Mouse (Mus musculus): Measurements from ENCODE around the gene Sstr3. TPM values are rescaled to one million over a fixed set of nuclear protein-coding genes. Genes with fewer than 3 reads are reported as not detected.
A peak's percentile ranks its signal among the peaks of the same experiment; 100 is the strongest.

Sstr3 gene
- polyA plus RNA-seq, 1 experiment from 2014 or later: not detected

DNA sequence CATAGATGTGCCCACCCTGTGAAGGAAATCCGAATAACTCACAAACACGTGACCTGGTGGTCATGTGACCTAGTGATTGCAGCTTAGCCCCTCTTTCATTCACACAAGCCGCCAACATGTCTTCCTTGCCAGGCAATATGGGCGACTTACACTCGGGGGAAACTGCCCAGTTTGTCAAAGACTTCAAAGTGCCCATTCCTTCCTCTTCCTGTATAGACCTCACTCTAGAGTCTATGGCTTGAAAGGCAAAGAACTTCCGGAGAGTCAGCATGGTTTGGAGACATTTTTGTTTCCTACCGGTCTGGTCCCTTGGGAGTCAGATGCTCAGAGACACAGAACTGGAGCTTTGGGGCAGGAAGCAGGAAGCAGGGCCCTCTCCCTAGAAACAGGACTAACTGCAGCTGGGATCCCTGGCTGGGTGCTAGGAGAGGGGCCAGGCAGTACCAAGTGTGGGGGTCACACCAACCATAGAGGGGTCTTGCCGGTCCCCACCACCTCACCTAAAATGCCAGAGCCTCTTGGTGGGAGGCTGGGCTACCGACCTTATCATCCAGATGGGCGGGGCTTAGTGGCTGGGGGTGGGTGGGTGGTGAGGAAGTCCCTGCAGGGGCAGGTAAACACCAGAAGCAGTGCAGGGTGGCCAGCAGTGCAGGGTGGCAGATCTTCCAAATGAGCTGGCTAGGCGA is 15.6 kb downstream of the Sstr3 start:
- peaks cover 17% of the 10 kb centered on the region for H3K27me3 ChIP-seq
- no peaks in the 10 kb centered on the region for H3K9me3 ChIP-seq (replicated peaks)
- H3K4me3 ChIP-seq (replicated peaks): peak overlapping the region; percentile 40
- peak overlapping the region; percentile 50 for H3K27ac ChIP-seq
- ATAC-seq (ENCODE audit: low read depth): 0 out of 2 replicates have a peak, but pooled peaks have one; percentile 3
- WGBS (ENCODE audit: insufficient replicate concordance): 24% methylated on average over 11 of the region's 11 CpGs
- H3K4me1 ChIP-seq (replicated peaks): peaks cover 44% of the 10 kb centered on the region
- no peak for DNase-seq
- peak overlapping the region; percentile 58 for H3K4me2 ChIP-seq
- H3K9ac ChIP-seq: peak overlapping the region; percentile 43
- H3K36me3 ChIP-seq: no peaks in the 10 kb centered on the region

GRCm38 (mm10) chr15:78527973-78528372 is 16.5 kb downstream of the Sstr3 start:
- H3K4me1 ChIP-seq (replicated peaks): peaks cover 39% of the 10 kb centered on the region
- WGBS (ENCODE audit: insufficient replicate concordance): 41% methylated on average over 7 of the region's 7 CpGs
- no peak for ATAC-seq (ENCODE audit: low read depth)
- H3K9ac ChIP-seq: no peak overlapping the region
- H3K4me3 ChIP-seq (replicated peaks): no peak overlapping the region
- H3K27ac ChIP-seq: no peak overlapping the region
- no peak for DNase-seq
- H3K27me3 ChIP-seq: peaks cover 17% of the 10 kb centered on the region
- H3K36me3 ChIP-seq: no peaks in the 10 kb centered on the region
- H3K4me2 ChIP-seq: no peak overlapping the region
- no peaks in the 10 kb centered on the region for H3K9me3 ChIP-seq (replicated peaks)

DNA sequence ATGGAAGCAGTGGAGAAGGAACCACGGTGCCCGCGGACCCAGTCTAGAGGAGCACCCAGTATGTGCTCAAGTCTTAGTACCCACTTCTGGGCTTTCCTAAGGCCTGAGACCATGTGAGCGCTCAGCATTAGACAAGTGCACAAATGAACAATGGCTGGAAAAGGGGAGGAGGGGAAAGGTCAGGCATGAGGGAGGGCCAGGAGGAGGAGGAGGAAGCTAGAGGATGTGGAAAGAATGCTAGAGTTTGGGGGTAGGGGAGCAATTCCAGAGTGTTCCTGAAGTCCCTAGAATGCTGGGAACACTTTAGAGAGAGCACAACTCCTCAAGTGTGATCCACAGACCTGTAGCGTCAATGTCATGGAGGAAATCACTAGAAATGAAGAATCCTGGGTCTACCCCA is 20.3 kb downstream of the Sstr3 start:
- Histone ChIP-seq H3K9ac (no peak overlapping the region), H3K4me2 (no peak overlapping the region), H3K36me3 (no peaks in the 10 kb centered on the region), H3K27me3 (no peaks in the 10 kb centered on the region), H3K4me3 (replicated peaks) (no peak overlapping the region), H3K27ac (no peak overlapping the region), H3K4me1 (replicated peaks) (peaks cover 22% of the 10 kb centered on the region), H3K9me3 (replicated peaks) (no peaks in the 10 kb centered on the region)
- DNase-seq: no peak
- ATAC-seq (ENCODE audit: low read depth): no peak
- WGBS (ENCODE audit: insufficient replicate concordance): 83% methylated on average over 5 of the region's 5 CpGs

DNA sequence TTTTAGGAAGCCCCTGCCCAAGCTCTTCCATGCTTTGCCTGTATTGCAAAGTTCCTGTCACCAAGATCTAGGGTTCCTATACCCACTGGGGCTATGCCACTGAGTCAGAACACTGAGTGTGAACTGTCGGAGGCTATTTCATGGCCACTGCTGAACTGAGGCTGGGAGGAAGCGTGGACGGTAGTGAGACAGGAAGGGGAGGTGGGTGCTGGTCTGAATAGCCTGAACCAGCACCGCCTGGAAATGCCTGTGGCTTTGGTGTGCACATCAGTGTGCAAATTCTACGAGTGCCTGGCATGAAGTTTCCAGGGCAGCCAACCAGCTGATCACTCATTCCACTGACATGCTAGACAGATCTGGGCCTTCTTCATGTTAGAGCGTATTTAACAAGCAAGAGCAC is 22.6 kb downstream of the Sstr3 start:
- Histone ChIP-seq H3K9me3 (replicated peaks) (no peaks in the 10 kb centered on the region), H3K27me3 (no peaks in the 10 kb centered on the region), H3K4me1 (replicated peaks) (0 out of 2 replicates have a peak, but pooled peaks cover 10% of the 10 kb centered on the region), H3K36me3 (no peaks in the 10 kb centered on the region), H3K9ac (no peak overlapping the region), H3K4me3 (replicated peaks) (no peak overlapping the region), H3K4me2 (no peak overlapping the region), H3K27ac (no peak overlapping the region)
- 37% methylated on average over 6 of the region's 6 CpGs for WGBS (ENCODE audit: insufficient replicate concordance)
- no peak for DNase-seq
- no peak for ATAC-seq (ENCODE audit: low read depth)

- 0 out of 2 replicates have a peak, but pooled peaks cover 10% of the 10 kb centered on the region for H3K4me1 ChIP-seq (replicated peaks)
- ATAC-seq (ENCODE audit: low read depth): no peak
Observed at GRCm38 (mm10) chr15:78521331-78521730, 23.2 kb downstream of the Sstr3 start.

GRCm38 (mm10) chr15:78520112-78520715 is 24.3 kb downstream of the Sstr3 start:
- DNase-seq (no peak), ATAC-seq (ENCODE audit: low read depth) (no peak)
- Histone ChIP-seq H3K27ac (no peak overlapping the region), H3K9me3 (replicated peaks) (no peaks in the 10 kb centered on the region), H3K4me3 (replicated peaks) (no peak overlapping the region), H3K4me1 (replicated peaks) (0 out of 2 replicates have a peak, but pooled peaks cover 10% of the 10 kb centered on the region), H3K4me2 (no peak overlapping the region), H3K27me3 (no peaks in the 10 kb centered on the region), H3K9ac (no peak overlapping the region), H3K36me3 (no peaks in the 10 kb centered on the region)
- WGBS (ENCODE audit: insufficient replicate concordance): 38% methylated on average over 13 of the region's 13 CpGs

More at GRCm38 (mm10) chr15:78521331-78521730, 23.2 kb downstream of the Sstr3 start:
- WGBS (ENCODE audit: insufficient replicate concordance): 56% methylated on average over 8 of the region's 8 CpGs
- H3K4me2 ChIP-seq: no peak overlapping the region
- H3K27me3 ChIP-seq: no peaks in the 10 kb centered on the region
- H3K36me3 ChIP-seq: no peaks in the 10 kb centered on the region
- no peak overlapping the region for H3K4me3 ChIP-seq (replicated peaks)
- no peak overlapping the region for H3K27ac ChIP-seq
- H3K9me3 ChIP-seq (replicated peaks): no peaks in the 10 kb centered on the region
- DNase-seq: no peak
- H3K9ac ChIP-seq: no peak overlapping the region

DNA sequence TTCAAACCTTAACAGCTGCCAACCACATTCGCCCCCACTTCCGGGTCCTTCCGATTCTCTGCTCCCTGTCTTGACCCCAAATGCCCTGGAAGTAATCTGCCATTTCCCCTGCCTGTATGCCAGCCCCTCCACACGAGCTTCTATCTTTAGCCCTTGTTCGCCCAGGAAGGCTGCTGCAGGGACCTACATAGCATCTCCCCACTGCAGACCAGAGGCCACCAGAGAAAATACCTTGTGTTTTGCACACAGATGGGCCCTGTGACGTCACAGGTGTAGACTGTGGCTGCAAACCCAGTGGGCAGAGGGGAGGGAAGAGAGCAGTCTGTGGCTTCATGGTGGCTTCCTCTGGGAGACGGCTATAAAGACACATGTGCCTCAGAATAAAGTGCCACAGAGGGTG is 26.3 kb downstream of the Sstr3 start:
- H3K9me3 ChIP-seq (replicated peaks): no peaks in the 10 kb centered on the region
- H3K27me3 ChIP-seq: no peaks in the 10 kb centered on the region
- no peaks in the 10 kb centered on the region for H3K36me3 ChIP-seq
- peaks cover 10% of the 10 kb centered on the region; the same call in 1 of the 2 replicates for H3K4me1 ChIP-seq (replicated peaks)
- H3K27ac ChIP-seq: no peak overlapping the region
- WGBS (ENCODE audit: insufficient replicate concordance): 49% methylated on average over 7 of the region's 7 CpGs
- no peak for ATAC-seq (ENCODE audit: low read depth)
- H3K4me2 ChIP-seq: no peak overlapping the region
- H3K9ac ChIP-seq: no peak overlapping the region
- H3K4me3 ChIP-seq (replicated peaks): no peak overlapping the region
- DNase-seq: no peak

GRCm38 (mm10) chr15:78515759-78516158 is 28.7 kb downstream of the Sstr3 start:
- H3K9ac ChIP-seq: no peak overlapping the region
- DNase-seq (no peak), ATAC-seq (ENCODE audit: low read depth) (no peak)
- no peaks in the 10 kb centered on the region for H3K9me3 ChIP-seq (replicated peaks)
- H3K4me2 ChIP-seq: no peak overlapping the region
- 41% methylated on average over 6 of the region's 6 CpGs for WGBS (ENCODE audit: insufficient replicate concordance)
- H3K36me3 ChIP-seq: no peaks in the 10 kb centered on the region
- no peak overlapping the region for H3K4me3 ChIP-seq (replicated peaks)
- no peaks in the 10 kb centered on the region for H3K27me3 ChIP-seq
- H3K27ac ChIP-seq: no peak overlapping the region
- H3K4me1 ChIP-seq (replicated peaks): peaks cover 15% of the 10 kb centered on the region; the same call in 1 of the 2 replicates

DNA sequence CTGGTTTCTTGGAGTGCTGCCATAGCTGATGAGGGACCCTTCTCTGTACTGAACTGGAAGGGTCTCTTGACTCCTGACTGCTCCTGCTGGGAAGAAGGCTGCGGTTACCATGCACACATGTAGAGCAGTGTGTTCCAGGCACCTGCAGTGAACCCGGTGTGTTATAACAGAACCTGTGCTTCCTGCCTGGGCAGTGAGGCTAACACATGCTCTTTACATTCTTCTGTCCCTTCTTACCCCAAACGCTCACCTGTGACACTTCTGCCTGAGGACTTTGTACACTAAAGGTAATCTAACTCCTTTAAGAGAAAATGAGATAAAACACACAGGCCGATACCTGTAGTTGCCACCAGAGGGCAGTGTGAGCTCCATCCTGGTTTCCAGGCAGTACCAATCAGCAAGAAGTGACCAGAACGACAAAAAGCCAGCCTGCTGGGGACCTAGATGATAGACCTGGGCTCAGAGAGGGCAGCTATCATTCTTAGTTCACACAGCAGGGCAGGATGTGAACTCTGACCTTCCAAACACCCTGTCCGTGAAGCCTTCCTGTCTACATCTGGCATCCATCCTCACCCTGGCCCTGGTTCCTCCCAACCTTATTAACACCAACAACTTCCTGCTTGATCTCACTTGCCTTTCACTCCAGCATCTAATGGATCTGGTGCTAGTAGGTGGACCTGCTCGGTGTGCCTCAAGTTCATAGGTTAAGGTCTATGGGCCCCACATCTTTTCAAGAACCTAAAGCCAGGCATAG is 29.9 kb downstream of the Sstr3 start:
- no peak overlapping the region for H3K4me3 ChIP-seq (replicated peaks)
- no peak overlapping the region for H3K9ac ChIP-seq
- 22% methylated on average over 7 of the region's 7 CpGs for WGBS (ENCODE audit: insufficient replicate concordance)
- H3K27me3 ChIP-seq: no peaks in the 10 kb centered on the region
- ATAC-seq (ENCODE audit: low read depth) (no peak), DNase-seq (peak; percentile 48)
- no peak overlapping the region for H3K4me2 ChIP-seq
- H3K9me3 ChIP-seq (replicated peaks): no peaks in the 10 kb centered on the region
- peaks cover 14% of the 10 kb centered on the region for H3K4me1 ChIP-seq (replicated peaks)
- no peak overlapping the region for H3K27ac ChIP-seq
- no peaks in the 10 kb centered on the region for H3K36me3 ChIP-seq

DNA sequence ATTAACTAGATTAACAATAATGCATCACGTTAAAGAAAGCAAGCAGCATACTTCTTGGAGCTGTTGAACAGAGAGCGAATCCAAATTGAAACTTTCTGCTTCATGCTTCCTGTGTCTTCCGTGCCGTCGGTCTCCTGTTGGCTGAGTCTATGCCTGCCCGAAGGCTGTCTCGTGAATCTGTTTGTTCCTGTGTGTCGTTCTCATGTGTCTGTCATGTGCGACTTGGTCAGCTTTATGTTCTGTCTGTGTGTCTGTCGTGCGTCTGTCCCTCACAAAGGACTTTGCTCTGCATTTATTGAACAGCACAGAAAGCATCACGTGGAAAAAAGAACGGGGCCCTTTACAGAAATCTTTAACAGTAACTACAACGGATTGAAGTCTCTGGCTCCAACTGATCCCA is 31.5 kb downstream of the Sstr3 start:
- no peak overlapping the region for H3K9ac ChIP-seq
- H3K36me3 ChIP-seq: no peaks in the 10 kb centered on the region
- peak overlapping the region; percentile 44 for H3K27ac ChIP-seq
- no peak overlapping the region for H3K4me2 ChIP-seq
- DNase-seq (no peak), ATAC-seq (ENCODE audit: low read depth) (no peak)
- H3K4me1 ChIP-seq (replicated peaks): peaks cover 14% of the 10 kb centered on the region
- 73% methylated on average over 14 of the region's 14 CpGs for WGBS (ENCODE audit: insufficient replicate concordance)
- H3K27me3 ChIP-seq: no peaks in the 10 kb centered on the region
- H3K4me3 ChIP-seq (replicated peaks): no peak overlapping the region
- H3K9me3 ChIP-seq (replicated peaks): no peaks in the 10 kb centered on the region

DNA sequence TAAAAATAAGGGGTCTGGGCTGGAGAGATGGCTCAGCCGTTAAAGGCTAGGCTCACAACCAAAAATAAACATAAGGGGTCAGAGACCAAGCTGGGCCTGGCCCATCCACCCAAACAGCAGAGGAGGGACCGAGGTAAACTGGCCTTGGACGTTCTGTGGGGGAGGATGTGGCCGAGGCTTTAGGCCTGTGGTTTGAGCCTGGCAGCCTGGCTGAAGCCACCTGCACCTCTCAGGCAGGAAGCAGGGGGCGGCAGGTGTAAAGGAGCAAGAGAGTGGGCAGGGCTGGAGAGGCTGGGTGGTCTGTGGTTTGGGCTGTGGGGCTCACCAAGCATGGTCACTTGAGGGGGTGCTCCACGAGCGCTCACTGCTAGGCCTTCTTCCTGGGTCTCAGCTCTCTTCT is 32.5 kb downstream of the Sstr3 start:
- H3K27me3 ChIP-seq: no peaks in the 10 kb centered on the region
- peaks cover 14% of the 10 kb centered on the region for H3K4me1 ChIP-seq (replicated peaks)
- H3K4me2 ChIP-seq: no peak overlapping the region
- no peak for DNase-seq
- no peaks in the 10 kb centered on the region for H3K36me3 ChIP-seq
- no peaks in the 10 kb centered on the region for H3K9me3 ChIP-seq (replicated peaks)
- 0 out of 2 replicates have a peak overlapping the region, but pooled peaks have one; percentile 48 for H3K27ac ChIP-seq
- no peak overlapping the region for H3K9ac ChIP-seq
- WGBS (ENCODE audit: insufficient replicate concordance): 48% methylated on average over 7 of the region's 7 CpGs
- H3K4me3 ChIP-seq (replicated peaks): no peak overlapping the region
- no peak; the same call in 1 of the 2 replicates for ATAC-seq (ENCODE audit: low read depth)
